Mouse (Mus musculus) heart, embryonic 14.5 days (tissue): Measurements from ENCODE around the gene Tssc4. TPM values are rescaled to one million over a fixed set of nuclear protein-coding genes. Genes with fewer than 3 reads are reported as not detected.
A peak's percentile ranks its signal among the peaks of the same experiment; 100 is the strongest.

ENCODE experiments used
- ATAC-seq: fragments of 200-750 bp; cut with Nextera tagmentation; 2 replicates; pipeline ENCODE4 v1.8.0; 2017; ENCODE audit warnings: low read depth, moderate TSS enrichment; ENCODE audit not compliant: insufficient number of reproducible peaks, insufficient read depth, low FRiP score
- H3K27ac ChIP-seq, 2 experiments: fragments of 200-500 bp in 1 of 2; fragments of 300-500 bp in 1 of 2; sonication (generic) in 1 of 2; replicated peaks in 1 of 2; 2 replicates each; pipeline ENCODE4 v1.5.1; 2012 to 2014; ENCODE audit warnings: low read depth in 2 of 2, low read length in 2 of 2, control low read depth in 1 of 2, mild to moderate bottlenecking in 1 of 2, mixed read lengths in 1 of 2; ENCODE audit not compliant: control insufficient read depth in 1 of 2, insufficient read depth in 1 of 2
- H3K27me3 ChIP-seq: fragments of 300-500 bp; sonication (generic); 2 replicates; pipeline ENCODE4 v1.6.1; 2014; ENCODE audit warnings: mild to moderate bottlenecking, low read length, control low read depth; ENCODE audit not compliant: control insufficient read depth, insufficient read depth
- H3K36me3 ChIP-seq: fragments of 300-500 bp; sonication (generic); 2 replicates; pipeline ENCODE4 v1.6.1; 2014; ENCODE audit warnings: mild to moderate bottlenecking, control low read depth, low read length, mixed read lengths; ENCODE audit not compliant: control insufficient read depth, insufficient read depth
- H3K4me1 ChIP-seq, 2 experiments: fragments of 200-500 bp in 1 of 2; fragments of 300-500 bp in 1 of 2; sonication (generic) in 1 of 2; 2 replicates each; pipeline ENCODE4 v1.6.1; 2012 to 2014; ENCODE audit warnings: low read length in 2 of 2, control low read depth in 1 of 2, mixed read lengths in 1 of 2; ENCODE audit not compliant: control insufficient read depth in 2 of 2, insufficient read depth in 2 of 2
- H3K4me2 ChIP-seq: fragments of 300-500 bp; sonication (generic); 2 replicates; pipeline ENCODE4 v1.6.1; 2014; ENCODE audit warnings: mild to moderate bottlenecking, low read length
- H3K4me3 ChIP-seq, 2 experiments: fragments of 200-500 bp in 1 of 2; fragments of 300-500 bp in 1 of 2; sonication (generic) in 1 of 2; 2 replicates each; pipeline ENCODE4 v1.5.1; 2012 to 2014; ENCODE audit warnings: low read length in 2 of 2, mild to moderate bottlenecking in 2 of 2, control low read depth in 1 of 2, low read depth in 1 of 2, moderate library complexity in 1 of 2; ENCODE audit not compliant: control insufficient read depth in 1 of 2, insufficient read depth in 1 of 2
- H3K9ac ChIP-seq: fragments of 300-500 bp; sonication (generic); 2 replicates; pipeline ENCODE4 v1.6.1; 2014; ENCODE audit warnings: mild to moderate bottlenecking, low read length
- H3K9me3 ChIP-seq: fragments of 300-500 bp; sonication (generic); 2 replicates; pipeline ENCODE4 v1.6.1; 2016; ENCODE audit warnings: low read length, control low read depth; ENCODE audit not compliant: control insufficient read depth
- WGBS: fragments of 180-500 bp; shearing (Covaris S2); extraction: QIAGEN DNeasy Blood & Tissue Kit; methylation state at CpG from one replicate; pipeline ENCODE4 v1.1.7; 2014; 5-methylcytosine and 5-hydroxymethylcytosine counted together
- polyA plus RNA-seq: library from polyadenylated mRNA; unstranded; fragments of >200 nt; fragmentation: Nextera tagmentation; extraction: Ambion mirVana; gene quantifications from 2 replicates; pipeline ENCODE4 v1.2.1, GENCODE M21; 2014

The Tssc4 gene
- polyA plus RNA-seq, 1 experiment from 2014 or later, result 41.1 TPM

DNA sequence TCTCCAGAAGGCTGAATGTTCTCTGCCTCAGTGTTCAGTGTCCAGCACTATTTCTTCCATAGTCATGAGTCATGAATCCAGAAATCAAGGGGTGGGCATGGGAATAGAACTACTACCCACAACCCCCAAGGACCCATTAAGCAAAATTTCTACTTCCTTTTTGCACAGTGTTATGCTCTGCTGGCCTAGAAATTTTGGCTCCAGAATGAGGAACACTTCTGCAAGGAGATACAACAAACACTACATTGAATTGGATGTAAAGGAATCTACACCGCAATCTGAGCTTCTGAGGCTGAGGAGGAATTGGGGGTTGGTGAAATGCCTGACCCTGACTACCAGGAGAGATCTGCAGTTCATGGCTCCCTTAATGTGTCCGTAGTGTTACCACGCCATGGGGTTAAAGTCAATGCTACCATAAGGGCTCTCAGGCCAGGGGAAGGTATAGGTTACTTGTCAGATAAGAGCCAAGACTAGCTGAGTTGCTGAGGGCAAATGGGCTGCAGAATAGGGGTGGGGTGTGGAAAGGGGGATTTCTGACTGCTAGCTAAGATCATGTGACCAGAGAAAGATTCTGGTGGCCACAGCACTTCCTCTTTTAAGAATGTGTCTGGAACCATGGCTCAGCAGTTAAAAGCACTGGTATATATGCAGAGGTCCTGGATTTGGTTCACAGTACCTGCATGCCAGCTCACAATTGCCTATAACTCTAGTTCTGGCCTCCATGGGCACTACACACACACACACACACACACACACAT, 30.7 kb upstream of the Tssc4 start:
- ATAC-seq, result no peak
- no peaks in the 10 kb centered on the region for H3K27me3 ChIP-seq
- H3K27ac ChIP-seq, result no peak overlapping the region
- 0 out of 2 replicates have a peak, but pooled peaks cover 2% of the 10 kb centered on the region for H3K36me3 ChIP-seq
- WGBS, result 92% methylated on average over 3 of the region's 3 CpGs
- H3K9ac ChIP-seq, result no peak overlapping the region
- no peak overlapping the region for H3K4me2 ChIP-seq
- no peak overlapping the region for H3K4me3 ChIP-seq
- H3K4me1 ChIP-seq, result peaks cover 22 to 29% of the 10 kb centered on the region in 2 experiments
- no peaks in the 10 kb centered on the region for H3K9me3 ChIP-seq

- Histone ChIP-seq H3K27me3 (no peaks in the 10 kb centered on the region), H3K4me3 (no peak overlapping the region), H3K9ac (no peak overlapping the region), H3K27ac (no peak overlapping the region), H3K9me3 (0 out of 2 replicates have a peak, but pooled peaks cover 4% of the 10 kb centered on the region), H3K4me2 (no peak overlapping the region), H3K4me1 (peaks cover 22 to 29% of the 10 kb centered on the region in 2 experiments), H3K36me3 (no peaks in the 10 kb centered on the region)
- 99% methylated on average over 3 of the region's 3 CpGs for WGBS
- no peak for ATAC-seq
Observed at GRCm38 (mm10) chr7:143040561-143040960, 28.5 kb upstream of the Tssc4 start.

DNA sequence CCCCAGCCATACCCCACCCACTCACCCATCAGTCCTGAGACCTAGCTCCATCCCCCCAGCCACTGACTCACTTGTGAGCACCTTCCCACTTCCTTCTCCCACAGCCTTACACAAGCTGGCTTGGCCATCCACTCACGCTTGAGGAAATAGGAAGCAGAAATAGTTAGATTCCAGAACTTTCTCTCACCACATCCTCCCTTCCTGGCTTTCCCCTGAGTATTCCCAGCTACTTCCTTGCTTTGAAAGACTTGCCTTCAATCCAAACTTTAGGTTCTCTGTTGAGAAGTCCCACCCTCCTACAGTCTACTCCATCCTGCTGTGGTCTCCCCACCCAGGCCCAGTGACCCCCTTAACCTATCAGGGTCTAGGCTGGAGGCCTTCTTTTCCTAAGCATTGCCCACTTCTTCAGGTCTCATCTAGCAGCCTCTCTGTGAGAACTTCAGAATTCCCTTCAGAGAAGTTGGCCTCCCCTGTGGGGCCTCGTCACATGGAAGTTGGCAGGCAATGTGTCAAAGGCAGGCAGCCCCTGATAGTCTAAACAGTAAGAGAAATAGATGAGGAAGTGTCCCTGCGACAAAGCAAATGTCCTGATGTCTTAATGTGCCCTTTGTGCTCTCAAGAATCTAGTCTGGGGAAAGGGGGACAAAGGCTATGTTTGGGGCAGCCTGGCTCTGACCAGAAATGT, 27.8 kb upstream of the Tssc4 start:
- Histone ChIP-seq H3K9ac (peak overlapping the region; percentile 32; the same call in 1 of the 2 replicates), H3K27ac (peak overlapping the region; percentile 8 to 80), H3K4me2 (no peak overlapping the region), H3K4me3 (no peak overlapping the region), H3K4me1 (peaks cover 22 to 29% of the 10 kb centered on the region in 2 experiments), H3K9me3 (0 out of 2 replicates have a peak, but pooled peaks cover 4% of the 10 kb centered on the region), H3K27me3 (no peaks in the 10 kb centered on the region), H3K36me3 (no peaks in the 10 kb centered on the region)
- ATAC-seq, result no peak
- 58% methylated on average over 3 of the region's 3 CpGs for WGBS

DNA sequence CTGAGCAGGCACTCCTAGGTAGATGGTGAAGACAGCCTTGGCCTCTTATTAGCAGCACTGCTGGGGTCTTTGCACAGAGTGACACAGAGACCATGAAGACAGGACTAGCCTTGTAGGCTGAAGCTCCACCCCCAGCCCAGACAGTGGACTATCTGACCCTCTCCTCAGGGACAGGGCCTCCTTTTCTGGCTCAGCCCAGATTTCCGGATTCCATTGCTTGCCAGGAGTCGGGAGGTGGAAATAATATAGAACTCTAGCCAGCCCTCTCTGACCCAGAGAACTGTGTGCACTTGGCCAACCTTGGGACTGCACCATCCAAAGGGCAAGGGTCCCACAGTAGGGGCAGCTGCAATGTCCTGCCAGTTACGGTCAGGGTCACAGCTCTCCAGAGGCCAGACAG, 27.0 kb upstream of the Tssc4 start:
- Histone ChIP-seq H3K4me1 (peaks cover 22 to 29% of the 10 kb centered on the region in 2 experiments), H3K9ac (peak overlapping the region; percentile 32; the same call in 1 of the 2 replicates), H3K9me3 (0 out of 2 replicates have a peak, but pooled peaks cover 4% of the 10 kb centered on the region), H3K36me3 (no peaks in the 10 kb centered on the region), H3K27ac (peak overlapping the region; percentile 53 to 80), H3K27me3 (no peaks in the 10 kb centered on the region), H3K4me3 (no peak overlapping the region), H3K4me2 (no peak overlapping the region; the same call in 1 of the 2 replicates)
- WGBS, result 36% methylated on average over 3 of the region's 3 CpGs
- ATAC-seq, result peak; percentile 80

- Histone ChIP-seq H3K9ac (no peak overlapping the region), H3K36me3 (no peaks in the 10 kb centered on the region), H3K27ac (peak overlapping the region; percentile 14 to 80), H3K4me3 (no peak overlapping the region), H3K4me1 (peaks cover 22 to 29% of the 10 kb centered on the region in 2 experiments), H3K9me3 (0 out of 2 replicates have a peak, but pooled peaks cover 4% of the 10 kb centered on the region), H3K4me2 (no peak overlapping the region), H3K27me3 (no peaks in the 10 kb centered on the region)
- WGBS, result 58% methylated on average over 3 of the region's 3 CpGs
- ATAC-seq, result no peak
Observed at GRCm38 (mm10) chr7:143042897-143043300, 26.1 kb upstream of the Tssc4 start.

DNA sequence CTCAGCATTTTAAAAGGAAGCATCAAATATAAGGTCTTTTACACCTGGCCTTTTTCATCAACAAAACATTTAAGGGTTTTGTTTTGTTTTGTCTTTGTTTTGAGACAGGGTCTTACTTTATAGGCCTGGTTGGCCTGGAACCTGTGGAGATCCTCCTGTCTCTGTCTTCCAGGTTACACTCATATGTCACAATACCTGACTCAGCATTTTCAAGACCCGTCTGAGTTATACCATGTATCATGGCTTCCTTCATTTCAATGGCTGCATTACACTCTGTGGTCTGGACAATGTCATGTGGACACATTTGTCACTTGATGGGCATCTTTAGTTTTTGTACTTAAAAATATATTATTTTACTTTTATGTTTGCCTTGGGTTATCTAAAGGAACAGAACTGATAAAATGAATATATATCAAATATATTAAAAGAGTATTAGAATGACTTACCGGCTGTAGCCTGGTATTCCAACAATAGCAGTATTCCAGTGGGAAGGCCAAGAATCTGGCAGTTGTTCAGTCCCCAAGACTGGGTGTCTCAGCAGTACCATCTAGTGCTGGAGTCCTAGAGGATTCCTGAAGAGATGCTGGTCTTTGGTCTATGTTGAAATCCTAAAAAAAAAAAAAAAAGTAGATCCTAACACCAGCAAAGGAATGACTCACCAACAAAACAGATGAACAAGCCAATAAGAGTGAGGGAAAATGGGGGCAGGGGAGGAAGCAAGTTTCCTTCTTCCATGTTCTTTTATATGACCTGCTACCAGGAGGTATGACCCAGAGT, 24.8 kb upstream of the Tssc4 start:
- peaks cover 22 to 30% of the 10 kb centered on the region in 2 experiments for H3K4me1 ChIP-seq
- H3K4me2 ChIP-seq, result no peak overlapping the region
- no peak overlapping the region for H3K9ac ChIP-seq
- no peak overlapping the region for H3K27ac ChIP-seq
- no peaks in the 10 kb centered on the region for H3K36me3 ChIP-seq
- no peak overlapping the region for H3K4me3 ChIP-seq
- H3K9me3 ChIP-seq, result 0 out of 2 replicates have a peak, but pooled peaks cover 4% of the 10 kb centered on the region
- no peak for ATAC-seq
- H3K27me3 ChIP-seq, result no peaks in the 10 kb centered on the region
- WGBS, result 83% methylated on average over 2 of the region's 2 CpGs

- H3K4me2 ChIP-seq, result no peak overlapping the region
- no peak for ATAC-seq
- H3K27ac ChIP-seq, result no peak overlapping the region
Observed at GRCm38 (mm10) chr7:143044826-143045206, 24.2 kb upstream of the Tssc4 start.

More at GRCm38 (mm10) chr7:143044826-143045206, 24.2 kb upstream of the Tssc4 start:
- Histone ChIP-seq H3K36me3 (no peaks in the 10 kb centered on the region), H3K4me1 (peaks cover 28 to 36% of the 10 kb centered on the region in 2 experiments), H3K4me3 (no peak overlapping the region), H3K9ac (no peak overlapping the region), H3K27me3 (no peaks in the 10 kb centered on the region), H3K9me3 (0 out of 2 replicates have a peak, but pooled peaks cover 4% of the 10 kb centered on the region)
